Mouse (Mus musculus) monocyte, adult 2 months (primary cell): ENCODE measurements around the gene Snx27.

ENCODE experiments used
- DNase-seq, 2 experiments: peaks; one replicate each; pipeline ENCODE4 v3.0.0; 2022; ENCODE audit warnings: low spot score in 2 of 2, low read depth in 1 of 2

The Snx27 gene

DNA sequence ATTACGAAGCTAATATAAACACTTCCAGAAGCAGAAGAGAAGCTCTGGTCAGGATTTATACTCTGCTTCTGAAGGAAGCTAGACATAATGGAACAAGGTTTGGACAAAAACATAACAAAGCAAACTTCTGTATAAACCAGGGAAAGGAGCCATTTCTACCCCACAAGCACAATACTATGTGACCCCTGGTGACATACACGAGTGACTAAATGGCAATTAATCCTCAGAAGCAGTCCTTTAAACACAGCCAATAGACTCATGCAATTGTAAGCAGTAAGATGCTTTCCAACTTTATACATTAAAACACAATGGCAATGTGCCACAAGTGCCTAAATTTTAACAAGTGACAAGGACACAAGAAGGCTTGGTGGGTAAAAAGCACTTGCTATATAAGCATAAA lies 15.3 kb downstream of the Snx27 start:
- no peak for DNase-seq

DNA sequence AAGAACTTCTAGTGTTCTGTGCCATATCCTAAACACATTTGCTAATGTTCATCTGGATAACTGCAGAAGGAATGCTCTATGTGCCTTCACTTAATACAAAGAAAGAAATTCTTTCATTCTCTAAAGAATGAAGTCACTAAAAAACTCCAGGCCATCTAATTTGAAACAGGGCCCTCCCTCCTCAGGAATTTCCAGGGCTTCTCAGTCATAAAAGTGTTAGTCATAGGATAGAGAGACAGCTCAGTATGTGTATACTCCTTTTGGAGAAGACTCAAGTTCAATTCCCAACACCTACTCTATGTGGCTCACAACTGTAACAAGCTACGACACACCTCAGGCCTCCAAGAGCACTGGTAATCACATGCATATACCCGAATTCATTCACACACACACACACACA lies 17.0 kb downstream of the Snx27 start:
- no peak for DNase-seq

GRCm38 (mm10) chr3:94565127-94565526 lies 17.4 kb downstream of the Snx27 start:
- DNase-seq, result no peak

- DNase-seq, result no peak
Observed at GRCm38 (mm10) chr3:94564356-94565010, 18.0 kb downstream of the Snx27 start.

DNA sequence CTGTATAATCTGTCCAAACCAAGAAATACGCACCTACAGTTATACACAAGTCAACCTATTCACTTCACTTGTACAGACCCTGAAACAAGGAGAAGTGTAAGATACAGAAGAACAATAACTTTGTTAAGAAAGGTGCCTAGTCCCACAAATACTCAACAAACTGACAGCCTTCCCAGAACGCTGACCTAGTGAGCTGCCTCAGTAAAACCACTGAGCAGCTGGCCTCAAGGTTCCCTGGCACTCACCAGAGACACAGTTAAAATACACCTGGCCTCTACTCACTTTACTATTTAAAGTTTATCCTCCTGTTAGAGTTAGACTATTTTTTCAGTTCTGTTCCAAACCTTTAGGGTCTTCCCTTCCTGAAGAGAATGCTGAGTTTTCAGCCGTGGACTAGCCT lies 19.4 kb downstream of the Snx27 start:
- DNase-seq, result no peak

DNA sequence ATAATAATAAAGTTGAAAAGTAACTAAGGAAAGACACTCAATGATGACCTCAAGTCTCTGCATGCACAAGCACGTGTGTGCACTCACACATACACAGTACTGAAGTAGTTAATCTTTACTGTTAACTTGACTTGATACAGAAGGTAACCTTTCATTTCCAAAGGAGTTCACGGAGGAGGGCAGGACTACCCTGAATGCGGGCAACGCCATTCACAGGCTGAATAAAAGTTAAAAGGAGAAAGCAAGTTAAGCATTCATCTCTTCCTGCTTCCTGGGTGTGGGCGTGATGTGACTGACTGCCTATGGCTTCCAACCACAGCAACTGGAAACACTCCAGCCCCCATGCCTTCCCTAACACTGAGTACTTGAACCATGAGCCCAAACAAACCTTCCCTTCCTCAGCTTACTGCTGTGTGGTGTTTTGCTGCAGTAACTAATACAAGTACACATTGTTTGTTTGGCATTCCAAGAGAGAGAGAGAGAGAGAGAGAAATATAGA lies 22.5 kb downstream of the Snx27 start:
- DNase-seq, result no peak

- no peak for DNase-seq
Observed at GRCm38 (mm10) chr3:94549041-94549440, 33.5 kb downstream of the Snx27 start.

- no peak for DNase-seq
Observed at GRCm38 (mm10) chr3:94537187-94537586, 45.3 kb downstream of the Snx27 start.

DNA sequence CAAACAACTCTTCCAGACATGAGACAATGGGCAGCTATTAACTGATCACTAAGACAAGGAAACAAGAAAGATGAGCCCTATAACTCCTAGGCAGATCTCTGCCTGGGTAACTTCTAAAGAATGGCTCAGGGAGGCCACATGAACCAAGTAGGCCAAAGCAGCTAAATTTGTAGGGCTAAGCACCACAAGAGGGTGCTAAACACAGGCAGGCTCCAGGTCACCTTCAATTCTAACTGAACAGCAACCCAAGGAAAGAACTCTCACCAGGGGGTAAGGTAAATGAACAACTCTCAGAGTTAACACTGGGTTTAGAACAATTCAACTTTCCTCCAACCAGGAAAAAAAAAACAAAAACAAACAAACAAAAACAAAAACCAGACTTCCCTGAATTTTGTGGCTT lies 48.5 kb downstream of the Snx27 start:
- DNase-seq, result no peak

DNA sequence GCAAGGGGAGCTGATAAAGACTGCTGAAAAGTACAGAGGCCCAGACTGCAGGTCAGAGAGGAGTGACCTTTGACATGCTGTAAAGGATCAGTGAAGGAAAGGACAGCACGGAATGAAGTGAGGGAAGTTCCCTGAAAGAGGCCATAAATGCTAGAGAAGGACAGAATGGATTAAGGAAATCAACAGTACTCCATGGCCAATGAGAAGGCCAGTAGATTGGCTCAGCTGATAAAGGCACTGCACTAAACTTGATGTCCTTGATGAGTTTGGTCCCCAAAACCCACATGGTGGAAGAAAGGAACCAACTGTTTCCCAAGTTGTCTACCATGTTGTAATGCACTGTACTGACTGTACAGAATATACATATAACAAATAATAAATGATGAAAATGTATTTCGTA lies 55.8 kb downstream of the Snx27 start:
- DNase-seq, result no peak

GRCm38 (mm10) chr3:94506664-94507063 lies 75.9 kb downstream of the Snx27 start:
- DNase-seq, result no peak

DNA sequence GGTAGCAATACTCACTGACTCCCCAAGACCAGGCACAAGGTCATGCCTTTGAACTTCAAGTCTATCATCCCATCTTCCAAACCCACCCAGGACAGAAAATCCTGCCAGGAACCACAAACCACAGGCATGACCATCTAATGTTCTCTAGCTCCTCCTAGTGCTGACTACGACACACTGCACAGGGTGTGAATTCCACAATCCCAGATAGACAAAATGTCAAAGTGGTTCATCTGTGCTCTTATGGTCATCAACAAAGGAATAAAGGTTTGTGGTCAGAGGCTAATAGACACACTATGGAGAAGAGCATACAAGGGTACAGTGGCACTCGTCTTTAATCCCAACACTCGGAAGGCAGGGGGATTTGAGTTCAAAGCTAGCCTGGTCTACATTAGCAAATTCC lies 80.3 kb downstream of the Snx27 start:
- no peak for DNase-seq

- no peak for DNase-seq
Observed at GRCm38 (mm10) chr3:94497162-94497561, 85.4 kb downstream of the Snx27 start.

DNA sequence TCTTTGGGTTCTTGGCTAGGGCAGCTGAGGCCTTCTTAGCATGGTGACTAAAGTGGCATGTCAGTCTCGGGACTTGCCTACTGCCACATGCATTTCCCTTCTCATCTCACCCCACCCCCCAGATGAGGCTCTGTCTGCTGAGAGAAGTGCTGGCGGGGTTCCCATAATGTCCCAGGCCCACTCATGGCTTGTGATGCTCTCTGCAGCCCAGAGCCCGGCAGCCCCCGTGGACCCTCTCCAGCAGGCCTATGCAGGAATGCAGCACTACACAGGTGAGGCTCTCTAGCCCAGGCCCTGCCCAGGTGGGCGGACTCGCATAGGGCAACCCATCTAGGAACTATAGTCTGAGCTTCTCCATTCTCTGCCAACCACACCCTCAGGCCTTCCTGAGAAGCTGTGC lies 94.9 kb downstream of the Snx27 start:
- DNase-seq, result no peak

GRCm38 (mm10) chr3:94485922-94486321 lies 96.6 kb downstream of the Snx27 start:
- no peak for DNase-seq

GRCm38 (mm10) chr3:94483790-94484439 lies 98.6 kb downstream of the Snx27 start:
- no peak for DNase-seq

DNA sequence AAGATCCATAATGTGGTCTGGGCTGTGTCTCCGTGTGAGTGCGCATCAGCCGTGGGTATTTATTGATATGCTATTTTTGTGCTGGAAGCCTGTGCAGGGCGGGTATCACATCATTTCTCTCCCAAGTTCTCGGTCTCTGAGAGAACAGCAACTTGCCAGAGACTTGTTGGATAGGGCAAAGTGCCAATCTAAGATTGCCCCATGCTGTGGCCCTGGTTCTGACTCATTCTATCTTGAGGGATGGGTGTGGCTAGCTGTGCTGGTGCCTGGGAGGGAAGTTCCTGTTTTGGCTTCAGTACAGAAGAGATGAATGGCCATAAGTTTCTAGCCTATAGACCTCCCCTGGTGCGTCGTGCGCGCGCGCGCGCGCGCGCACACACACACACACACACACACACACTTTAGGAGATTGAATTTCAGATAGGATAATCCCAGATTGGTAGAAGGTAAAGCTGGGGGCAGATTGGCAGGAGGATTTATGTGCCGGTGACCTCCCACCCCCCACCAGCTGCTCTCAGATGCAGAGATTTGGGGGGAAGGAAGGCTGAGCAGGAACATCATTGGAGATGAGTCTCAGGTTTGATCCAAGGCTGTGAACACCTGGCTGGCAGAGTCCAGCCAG lies 99.6 kb downstream of the Snx27 start:
- DNase-seq, result peak; percentile 72

DNA sequence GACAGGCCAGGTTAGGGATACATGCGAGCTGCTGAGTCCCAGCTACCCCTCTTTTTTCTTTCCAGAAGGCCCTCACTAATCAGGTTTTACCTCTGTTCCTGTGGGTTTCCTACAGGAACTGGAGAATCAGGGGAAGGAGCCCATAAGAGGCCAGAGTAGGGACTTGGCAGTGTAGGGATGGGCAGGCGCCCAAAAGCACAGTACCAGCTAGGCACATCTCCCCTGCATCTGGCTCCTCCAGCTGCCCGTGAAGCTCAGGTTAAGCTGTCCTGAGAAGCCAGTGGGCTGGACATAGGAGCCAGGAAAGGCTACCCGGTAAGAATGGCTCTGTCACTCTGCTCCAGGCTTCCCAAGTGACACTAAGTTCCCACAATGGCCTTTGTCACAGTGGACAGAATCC lies 101.1 kb downstream of the Snx27 start:
- DNase-seq, result no peak

DNA sequence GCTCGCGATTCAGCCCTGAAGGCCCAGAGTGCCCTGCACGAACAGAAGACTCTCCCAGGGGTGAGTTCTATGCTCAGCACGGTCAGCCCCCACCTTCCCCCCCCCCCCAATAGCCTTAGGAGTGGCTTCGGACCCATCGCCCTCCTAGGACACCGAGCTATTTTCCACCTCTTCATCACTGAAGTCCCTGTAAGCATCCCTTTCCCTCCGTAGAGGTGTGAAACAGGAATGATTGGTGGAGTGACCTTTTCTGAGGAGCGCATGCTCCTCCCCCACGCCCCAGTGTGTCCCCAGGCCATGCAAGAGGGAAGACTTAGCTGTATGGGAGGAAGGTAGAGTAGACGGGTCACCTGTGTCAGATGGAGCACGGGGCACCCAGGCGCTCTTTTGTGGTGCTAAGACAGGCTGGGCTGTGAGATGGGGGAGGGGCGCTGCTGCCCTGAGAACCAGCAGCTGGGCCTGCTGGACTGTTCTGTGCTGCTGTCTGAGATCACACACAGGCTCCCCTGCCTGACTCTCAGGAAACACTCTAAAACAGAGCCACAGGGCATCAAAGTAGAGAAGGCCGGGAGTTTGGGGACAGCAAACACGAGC lies 102.1 kb downstream of the Snx27 start, which contains the start of gene Riiad1:
Riiad1 (minus strand) TSS at position 51 of the 594 bp plus-strand sequence.
- DNase-seq, result no peak

GRCm38 (mm10) chr3:94479564-94479963 lies 103.0 kb downstream of the Snx27 start:
- no peak for DNase-seq

GRCm38 (mm10) chr3:94478591-94479169 lies 103.8 kb downstream of the Snx27 start:
- DNase-seq, result no peak

DNA sequence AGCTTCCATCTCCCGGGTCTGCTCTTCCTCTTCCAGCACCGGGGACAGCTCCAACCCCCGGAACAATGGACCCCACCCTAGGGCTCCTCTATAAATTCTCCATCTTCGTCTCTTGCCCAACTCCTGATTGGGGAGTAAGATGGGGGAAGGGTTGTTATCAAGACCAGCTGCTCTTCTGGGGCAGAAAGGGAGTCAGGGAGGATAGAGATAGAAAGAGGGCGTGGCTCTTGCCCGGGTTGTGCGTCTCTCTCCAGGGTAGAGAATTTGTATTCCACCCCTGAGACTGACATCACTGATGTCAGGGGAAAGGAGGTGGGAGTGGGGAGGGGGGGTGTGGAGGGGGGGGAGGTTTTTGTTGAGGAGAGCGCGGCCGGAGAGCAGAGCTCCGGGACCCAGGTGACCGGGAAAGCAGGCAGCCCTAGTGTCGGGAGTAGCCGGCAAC lies 104.5 kb downstream of the Snx27 start, which contains the start of gene Celf3:
Celf3 (plus strand) TSS at position 315 of the 442 bp plus-strand sequence.
- DNase-seq, result no peak
